Mouse (Mus musculus): ENCODE measurements around the gene Ccdc90b.
A peak's percentile ranks its signal among the peaks of the same experiment; 100 is the strongest.

Gene Ccdc90b

GRCm38 (mm10) chr7:92560986-92561876, at the start of gene Ccdc90b:
Ccdc90b (plus strand) TSS chr7:92561149.
- DNase-seq, result peak; percentile 93

GRCm38 (mm10) chr7:92520397-92520796, 40.6 kb upstream of the Ccdc90b start:
- no peak for DNase-seq

GRCm38 (mm10) chr7:92520820-92521219, 40.1 kb upstream of the Ccdc90b start:
- DNase-seq, result no peak

GRCm38 (mm10) chr7:92529245-92529644, 31.7 kb upstream of the Ccdc90b start:
- no peak for DNase-seq

GRCm38 (mm10) chr7:92532351-92533036, 28.5 kb upstream of the Ccdc90b start:
- DNase-seq, result no peak

GRCm38 (mm10) chr7:92546763-92547162, 14.2 kb upstream of the Ccdc90b start:
- no peak for DNase-seq

- no peak for DNase-seq
These were observed 10.5 kb upstream of the Ccdc90b start for GRCm38 (mm10) chr7:92550248-92550989.

- no peak for DNase-seq
These were observed 10.0 kb upstream of the Ccdc90b start for GRCm38 (mm10) chr7:92550990-92551392.

GRCm38 (mm10) chr7:92558744-92559143, 2.2 kb upstream of the Ccdc90b start:
- no peak for DNase-seq

- DNase-seq, result no peak
These were observed 5.8 kb downstream of the Ccdc90b start for GRCm38 (mm10) chr7:92566775-92567174.

GRCm38 (mm10) chr7:92580491-92581207, 19.7 kb downstream of the Ccdc90b start:
- no peak for DNase-seq

GRCm38 (mm10) chr7:92583567-92583966, 22.6 kb downstream of the Ccdc90b start:
- no peak for DNase-seq

- no peak for DNase-seq
These were observed 29.0 kb downstream of the Ccdc90b start for GRCm38 (mm10) chr7:92589986-92590385.

- DNase-seq, result no peak
These were observed 29.9 kb downstream of the Ccdc90b start for GRCm38 (mm10) chr7:92590842-92591241.

GRCm38 (mm10) chr7:92604961-92605360, 44.0 kb downstream of the Ccdc90b start:
- DNase-seq, result no peak

- DNase-seq, result no peak
These were observed 49.9 kb downstream of the Ccdc90b start for GRCm38 (mm10) chr7:92610830-92611229.

- no peak for DNase-seq
These were observed 63.5 kb downstream of the Ccdc90b start for GRCm38 (mm10) chr7:92624488-92624887.

- DNase-seq, result no peak
These were observed 69.2 kb downstream of the Ccdc90b start for GRCm38 (mm10) chr7:92630167-92630566.
